Mouse (Mus musculus) MEL (cell line): ENCODE measurements around the gene Lin52. TPM values are rescaled to one million over a fixed set of nuclear protein-coding genes. Genes with fewer than 3 reads are reported as not detected.

Experiments used
- DNase-seq: peaks from one replicate; pipeline ENCODE4 v3.0.0; 2011; ENCODE audit warnings: low read depth, low spot score
- H3K27ac ChIP-seq: 2 replicates; pipeline ENCODE4 v1.5.1; 2012; ENCODE audit warnings: low read depth, mild to moderate bottlenecking, control low read depth, low read length, moderate library complexity; ENCODE audit not compliant: control insufficient read depth
- H3K27me3 ChIP-seq, 2 experiments: fragments of 150-350 bp in 1 of 2; sonication (generic) in 1 of 2; 2 replicates each; pipeline ENCODE4 v1.6.1; 2012; ENCODE audit warnings: low read length in 2 of 2, mild to moderate bottlenecking in 2 of 2, improper control_type of control experiment in 1 of 2, moderate library complexity in 1 of 2; ENCODE audit not compliant: insufficient read depth in 2 of 2, control insufficient read depth in 1 of 2
- H3K36me3 ChIP-seq, 2 experiments: 2 replicates each; pipeline ENCODE4 v1.6.1; 2012 to 2014; ENCODE audit warnings: low read length in 2 of 2, improper control_type of control experiment in 1 of 2, inconsistent platforms in 1 of 2, mild to moderate bottlenecking in 1 of 2; ENCODE audit not compliant: insufficient read depth in 2 of 2, control insufficient read depth in 1 of 2
- H3K4me1 ChIP-seq, 2 experiments: fragments of 150-350 bp in 1 of 2; sonication (generic) in 1 of 2; 2 replicates each; pipeline ENCODE4 v1.6.1; 2012; ENCODE audit warnings: low read length in 2 of 2, improper control_type of control experiment in 1 of 2, mild to moderate bottlenecking in 1 of 2; ENCODE audit not compliant: insufficient read depth in 2 of 2, control insufficient read depth in 1 of 2
- H3K4me3 ChIP-seq, 2 experiments: fragments of 150-350 bp in 1 of 2; sonication (generic) in 1 of 2; 2 replicates each; pipeline ENCODE4 v1.5.1; 2012; ENCODE audit warnings: low read depth in 2 of 2, low read length in 2 of 2, mild to moderate bottlenecking in 2 of 2, moderate library complexity in 2 of 2, control low read depth in 1 of 2, improper control_type of control experiment in 1 of 2; ENCODE audit not compliant: control insufficient read depth in 1 of 2, insufficient read depth in 1 of 2
- H3K79me2 ChIP-seq: 2 replicates; pipeline ENCODE4 v1.6.1; 2012; ENCODE audit warnings: mild to moderate bottlenecking, low read length, moderate library complexity; ENCODE audit not compliant: control insufficient read depth, poor library complexity, insufficient read depth
- H3K9ac ChIP-seq: 2 replicates; pipeline ENCODE4 v1.6.1; 2012; ENCODE audit warnings: low read depth, mild to moderate bottlenecking, control low read depth, low read length, moderate library complexity; ENCODE audit not compliant: control insufficient read depth, poor library complexity, severe bottlenecking
- H3K9me3 ChIP-seq: fragments of 150-350 bp; sonication (generic); replicated peaks from 2 replicates; pipeline ENCODE4 v1.6.1; 2012; ENCODE audit warnings: mild to moderate bottlenecking, low read length, improper control_type of control experiment, moderate library complexity; ENCODE audit not compliant: insufficient read depth
- BHLHE40 ChIP-seq: IDR thresholded peaks from 2 replicates; pipeline ENCODE4 v1.6.1; 2012; ENCODE audit warnings: low read depth, mild to moderate bottlenecking, inconsistent platforms, low read length, improper control_type of control experiment, borderline replicate concordance
- CHD2 ChIP-seq: IDR thresholded peaks from 2 replicates; pipeline ENCODE4 v1.6.1; 2011; ENCODE audit warnings: low read length, improper control_type of control experiment
- CTCF ChIP-seq, 3 experiments: IDR thresholded peaks in 2 of 3; conservative IDR thresholded peaks in 1 of 3; 2 replicates each; pipeline ENCODE4 v1.5.1; 2011 to 2012; ENCODE audit warnings: low read length in 3 of 3, low read depth in 2 of 3, mild to moderate bottlenecking in 2 of 3, improper control_type of control experiment in 1 of 3, inconsistent platforms in 1 of 3, mixed read lengths in 1 of 3, moderate library complexity in 1 of 3; ENCODE audit not compliant: control insufficient read depth in 1 of 3, insufficient read depth in 1 of 3, poor library complexity in 1 of 3, severe bottlenecking in 1 of 3
- ELF1 ChIP-seq: IDR thresholded peaks from 2 replicates; pipeline ENCODE4 v1.6.1; 2014; ENCODE audit warnings: low read depth, mild to moderate bottlenecking, inconsistent platforms, low read length, improper control_type of control experiment, moderate library complexity
- EP300 ChIP-seq, 2 experiments: IDR thresholded peaks; 2 replicates each; pipeline ENCODE4 v1.6.1; 2011; ENCODE audit warnings: improper control_type of control experiment in 2 of 2, low read length in 2 of 2, low read depth in 1 of 2, mild to moderate bottlenecking in 1 of 2
- GABPA ChIP-seq: IDR thresholded peaks from 2 replicates; pipeline ENCODE4 v1.6.1; 2012; ENCODE audit warnings: low read depth, mild to moderate bottlenecking, inconsistent platforms, low read length, improper control_type of control experiment, moderate library complexity
- GATA1 ChIP-seq: IDR thresholded peaks from 2 replicates; pipeline ENCODE4 v1.6.1; 2011; ENCODE audit warnings: low read depth, low read length, improper control_type of control experiment
- HCFC1 ChIP-seq: IDR thresholded peaks from 2 replicates; pipeline ENCODE4 v1.6.1; 2012; ENCODE audit warnings: low read depth, mild to moderate bottlenecking, inconsistent platforms, low read length, improper control_type of control experiment, moderate library complexity
- JUND ChIP-seq: IDR thresholded peaks from 2 replicates; pipeline ENCODE4 v1.6.1; 2011; ENCODE audit warnings: low read depth, mild to moderate bottlenecking, improper control_type of control experiment, low read length
- MAX ChIP-seq: IDR thresholded peaks from 2 replicates; pipeline ENCODE4 v1.6.1; 2011; ENCODE audit warnings: low read length, improper control_type of control experiment
- MAZ ChIP-seq: IDR thresholded peaks from 2 replicates; pipeline ENCODE4 v1.6.1; 2012; ENCODE audit warnings: low read depth, mild to moderate bottlenecking, inconsistent platforms, low read length, improper control_type of control experiment
- POLR2AphosphoS2 ChIP-seq: IDR thresholded peaks from 2 replicates; pipeline ENCODE4 v1.6.1; 2011; ENCODE audit warnings: low read length, improper control_type of control experiment
- RAD21 ChIP-seq: IDR thresholded peaks from 2 replicates; pipeline ENCODE4 v1.6.1; 2011; ENCODE audit warnings: mild to moderate bottlenecking, low read depth, low read length, improper control_type of control experiment
- SIN3A ChIP-seq: IDR thresholded peaks from 2 replicates; pipeline ENCODE4 v1.6.1; 2012; ENCODE audit warnings: low read length, improper control_type of control experiment, inconsistent platforms
- USF1 ChIP-seq: IDR thresholded peaks from 2 replicates; pipeline ENCODE4 v1.6.1; 2014; ENCODE audit warnings: low read depth, mild to moderate bottlenecking, inconsistent platforms, low read length, improper control_type of control experiment, moderate library complexity
- ZMIZ1 ChIP-seq: IDR thresholded peaks from 2 replicates; pipeline ENCODE4 v1.6.1; 2012; ENCODE audit warnings: low read depth, mild to moderate bottlenecking, inconsistent platforms, low read length, improper control_type of control experiment, moderate library complexity
- polyA plus RNA-seq, 2 experiments: library from polyadenylated mRNA; stranded (reverse) in 1 of 2; unstranded in 1 of 2; fragments of >175 nt in 1 of 2; fragments of >200 nt in 1 of 2; gene quantifications; 2 replicates each; pipeline versions ENCODE4 v1.2.1 to v1.2.4; 2012; ENCODE audit warnings: low replicate concordance in 2 of 2, low read depth in 1 of 2; ENCODE audit not compliant: insufficient read length in 2 of 2, insufficient read depth in 1 of 2, missing spikeins in 1 of 2
- total RNA-seq: library from RNA; depleted of rRNA; stranded (reverse); fragments of 300-350 nt; gene quantifications from 2 replicates; pipeline ENCODE4 v1.2.3, GENCODE M21; 2012

The Lin52 gene
- total and polyA plus RNA-seq, 3 experiments, result 6.7 to 7.7 TPM; not detected in 1

DNA sequence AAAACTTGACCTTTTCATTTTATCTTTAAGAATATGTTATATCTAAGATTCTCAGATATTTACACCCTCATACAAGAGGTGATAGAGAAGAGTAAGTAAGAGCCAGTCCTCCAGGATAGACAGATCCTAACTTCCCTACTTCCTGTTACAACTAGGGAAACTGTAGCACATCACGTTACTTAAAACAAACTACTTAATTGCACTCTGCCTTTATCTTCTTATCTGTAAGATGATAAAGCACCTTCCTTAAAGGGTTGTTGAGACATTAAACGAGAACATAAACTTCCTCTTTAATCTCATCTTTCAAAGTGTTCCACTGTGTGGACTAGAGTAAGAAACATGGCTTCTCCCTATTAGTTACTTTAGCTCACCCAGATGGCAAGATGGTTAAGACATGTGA is 12.5 kb upstream of the Lin52 start:
- H3K4me3 ChIP-seq, result no peak overlapping the region
- H3K9ac ChIP-seq, result no peak overlapping the region
- H3K36me3 ChIP-seq, result peaks cover 0 to 13% of the 10 kb centered on the region in 2 experiments; a peak in 2 of 4 replicates
- peaks cover 3 to 6% of the 10 kb centered on the region in 2 experiments for H3K4me1 ChIP-seq
- peak; percentile 46 for DNase-seq
- TF ChIP-seq POLR2AphosphoS2 (no peak), SIN3A (no peak; the same call in 1 of the 2 replicates), MAZ (no peak), EP300 (IDR thresholded peaks at IDR 0.05; ENCODE audit: low read depth in 1 of 2, low read length in 2 of 2) (peak in 1 of 2 experiments; percentile 57; a peak in 2 of 4 replicates), ELF1 (peak; percentile 44; the same call in 1 of the 2 replicates), BHLHE40 (peak; percentile 51; the same call in 1 of the 2 replicates), USF1 (peak; percentile 41; the same call in 1 of the 2 replicates), GATA1 (peak; percentile 85)
- no peaks in the 10 kb centered on the region for H3K27me3 ChIP-seq
- H3K9me3 ChIP-seq, result no peaks in the 10 kb centered on the region
- H3K27ac ChIP-seq, result no peak overlapping the region; the same call in 1 of the 2 replicates
- no peaks in the 10 kb centered on the region for H3K79me2 ChIP-seq

DNA sequence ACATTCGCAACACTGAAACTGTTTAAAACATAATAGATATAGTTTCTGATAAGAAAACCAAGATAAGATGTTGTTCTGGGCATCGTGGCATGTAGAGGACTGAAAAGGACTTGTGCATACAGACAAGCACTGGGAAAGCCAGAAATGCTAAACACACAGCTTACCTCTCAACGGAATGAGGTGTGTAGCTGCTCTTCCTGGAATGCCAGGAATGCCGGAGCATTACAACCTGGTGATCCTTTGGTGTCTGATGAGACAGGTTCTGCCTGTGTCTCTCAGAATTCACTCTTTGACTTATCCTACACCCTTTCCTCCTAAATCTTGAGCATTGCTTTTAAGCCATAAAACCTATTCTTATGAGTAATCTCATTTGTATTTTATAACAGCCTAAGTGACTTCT is 8.7 kb upstream of the Lin52 start:
- Histone ChIP-seq H3K27ac (no peak overlapping the region), H3K79me2 (no peaks in the 10 kb centered on the region), H3K9me3 (no peaks in the 10 kb centered on the region), H3K4me3 (no peak overlapping the region), H3K36me3 (peaks cover 0 to 13% of the 10 kb centered on the region in 2 experiments; a peak in 2 of 4 replicates), H3K27me3 (no peaks in the 10 kb centered on the region), H3K9ac (no peak overlapping the region), H3K4me1 (peaks cover 3 to 6% of the 10 kb centered on the region in 2 experiments)
- TF ChIP-seq HCFC1 (no peak), ZMIZ1 (no peak), CTCF (IDR thresholded peaks at IDR 0.05 in 2 of 3, conservative IDR thresholded peaks at IDR 0.05 in 1 of 3; ENCODE audit: control insufficient read depth in 1 of 3, insufficient read depth in 1 of 3, low read depth in 2 of 3, low read length in 3 of 3, poor library complexity in 1 of 3, severe bottlenecking in 1 of 3) (no peak), GABPA (no peak), SIN3A (no peak), POLR2AphosphoS2 (no peak), CHD2 (no peak), RAD21 (no peak), USF1 (no peak)
- DNase-seq, result no peak

DNA sequence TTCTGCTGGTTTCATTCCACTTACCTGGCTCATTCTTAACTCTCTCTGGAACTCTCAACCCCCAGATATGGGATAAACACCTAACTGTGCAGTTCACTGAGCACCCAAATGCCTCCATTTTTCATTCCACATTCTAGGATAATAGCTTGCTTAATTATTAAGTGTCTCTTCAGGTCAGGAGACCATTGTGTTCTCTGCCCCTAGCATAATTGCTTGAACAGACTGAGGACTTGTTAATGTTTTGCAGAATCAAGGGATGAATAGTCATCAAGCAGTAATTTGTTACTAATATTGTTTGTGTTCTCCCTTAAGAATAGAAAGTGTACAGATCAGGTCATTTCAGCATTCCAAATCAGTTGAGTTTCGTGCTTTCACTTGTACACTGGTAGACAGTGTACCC is 3.8 kb upstream of the Lin52 start:
- H3K27ac ChIP-seq, result no peak overlapping the region
- peaks cover 6% of the 10 kb centered on the region for H3K79me2 ChIP-seq
- TF ChIP-seq ZMIZ1 (no peak), MAX (no peak), JUND (no peak)
- peaks cover under 1 to 3% of the 10 kb centered on the region in 2 experiments; a peak in 3 of 4 replicates for H3K4me1 ChIP-seq
- H3K27me3 ChIP-seq, result no peaks in the 10 kb centered on the region
- no peaks in the 10 kb centered on the region for H3K9me3 ChIP-seq
- H3K9ac ChIP-seq, result no peak overlapping the region
- peaks cover 0 to 4% of the 10 kb centered on the region in 2 experiments; a peak in 2 of 4 replicates for H3K36me3 ChIP-seq
- DNase-seq, result no peak
- H3K4me3 ChIP-seq, result no peak overlapping the region
